Mouse (Mus musculus): Measurements from ENCODE around the gene Enc1. TPM values are rescaled to one million over a fixed set of nuclear protein-coding genes. Genes with fewer than 3 reads are reported as not detected.

Enc1 gene
- polyA plus RNA-seq, 1 experiment = 8.5 TPM

DNA sequence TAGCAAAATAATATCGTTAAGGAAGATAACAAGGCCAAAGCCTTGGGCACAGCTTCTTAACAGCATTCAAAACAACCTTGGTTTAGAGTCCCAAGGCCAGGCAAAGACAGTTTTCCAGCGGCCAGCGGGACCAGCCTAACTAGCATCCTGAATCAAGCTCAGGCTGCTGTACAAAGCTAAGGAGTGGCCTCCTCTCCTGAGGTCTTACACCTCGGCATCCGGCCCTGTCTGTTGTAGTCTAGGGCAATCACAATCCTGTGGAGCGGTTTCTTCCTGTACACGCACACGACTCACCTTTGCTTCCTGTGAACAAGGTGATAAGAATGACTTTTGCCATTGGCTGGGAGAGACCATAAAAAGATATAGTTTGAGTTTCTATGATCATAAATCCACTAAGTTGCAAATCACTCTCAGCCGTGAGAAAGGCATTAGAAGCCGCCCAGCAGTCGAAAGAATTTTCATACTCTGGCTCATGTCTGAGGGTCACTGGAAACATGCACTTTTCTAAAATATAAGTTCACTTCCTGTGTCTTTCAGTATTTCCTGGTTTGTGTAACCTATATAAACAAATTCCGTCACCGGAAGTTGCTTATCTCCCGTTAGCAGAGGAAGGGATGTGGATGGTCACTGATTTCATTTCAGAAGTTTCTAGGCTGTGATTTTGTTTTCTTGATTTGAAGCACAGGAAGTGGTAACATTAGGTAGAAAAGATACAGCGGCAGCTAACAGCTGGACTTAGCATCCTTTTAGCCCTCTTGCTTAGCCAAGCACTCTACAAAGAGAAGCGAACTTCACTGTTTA, 2.5 kb upstream of the Enc1 start:
- no peak for DNase-seq
- 46% methylated on average over 16 of the region's 16 CpGs for WGBS
- TF ChIP-seq POLR2A (IDR thresholded peaks at IDR 0.05; ENCODE audit: borderline replicate concordance, extremely low read depth, low read depth, low read length) (no peak), CTCF (IDR thresholded peaks at IDR 0.05; ENCODE audit: insufficient read depth, low read length) (no peak)
- H3K4me3 ChIP-seq (replicated peaks; ENCODE audit: extremely low read depth, low read depth, low read length) = no peak overlapping the region
- H3K4me1 ChIP-seq (ENCODE audit: control insufficient read depth, insufficient read depth, low read length) = peaks cover 10% of the 10 kb centered on the region

DNA sequence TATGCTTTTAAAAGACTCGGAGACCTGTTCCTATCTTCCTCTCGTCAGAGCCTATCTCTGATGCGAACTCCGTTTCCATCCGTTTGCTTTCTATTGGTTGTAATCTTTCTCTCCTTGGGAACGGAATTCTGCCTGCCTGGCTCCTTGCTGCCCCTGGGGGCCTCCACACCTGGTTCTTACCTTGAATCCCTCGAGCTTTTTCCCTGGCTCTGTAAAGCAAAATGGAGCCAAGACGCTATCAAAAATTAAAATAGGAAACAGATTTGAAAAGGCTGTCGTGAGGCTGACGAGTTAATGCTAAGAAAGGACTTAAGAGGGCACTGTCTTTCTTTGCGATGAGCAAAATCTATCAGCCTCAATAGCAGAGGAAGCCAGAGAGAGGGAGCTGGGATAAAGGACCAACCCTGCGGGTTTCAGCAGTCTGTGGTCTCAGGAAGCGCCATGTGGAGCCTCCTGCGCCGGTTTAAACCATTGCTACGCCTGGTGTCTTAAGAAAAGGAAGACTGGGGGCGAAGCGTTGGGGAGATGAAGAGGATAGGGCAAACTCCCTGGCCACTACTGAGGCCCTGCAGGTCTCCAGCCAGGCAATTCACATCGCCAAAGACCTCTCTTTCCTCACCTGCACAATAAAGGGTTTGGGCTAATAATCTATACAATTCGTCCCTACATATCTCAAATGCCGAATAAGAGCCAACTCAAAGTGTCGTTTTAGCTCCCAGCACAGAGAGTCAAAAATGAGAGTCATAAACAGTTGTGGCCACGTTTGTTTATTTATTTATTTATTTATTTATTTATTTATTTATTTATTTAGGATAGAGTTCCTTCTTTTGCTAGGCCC, 1.3 kb upstream of the Enc1 start:
- peaks cover 10% of the 10 kb centered on the region for H3K4me1 ChIP-seq (ENCODE audit: control insufficient read depth, insufficient read depth, low read length)
- 8% methylated on average over 23 of the region's 23 CpGs for WGBS
- peak; percentile 34 for DNase-seq
- TF ChIP-seq CTCF (IDR thresholded peaks at IDR 0.05; ENCODE audit: insufficient read depth, low read length) (peak; percentile 29; the same call in 1 of the 2 replicates), POLR2A (IDR thresholded peaks at IDR 0.05; ENCODE audit: borderline replicate concordance, extremely low read depth, low read depth, low read length) (no peak)
- H3K4me3 ChIP-seq (replicated peaks; ENCODE audit: extremely low read depth, low read depth, low read length) = no peak overlapping the region

DNA sequence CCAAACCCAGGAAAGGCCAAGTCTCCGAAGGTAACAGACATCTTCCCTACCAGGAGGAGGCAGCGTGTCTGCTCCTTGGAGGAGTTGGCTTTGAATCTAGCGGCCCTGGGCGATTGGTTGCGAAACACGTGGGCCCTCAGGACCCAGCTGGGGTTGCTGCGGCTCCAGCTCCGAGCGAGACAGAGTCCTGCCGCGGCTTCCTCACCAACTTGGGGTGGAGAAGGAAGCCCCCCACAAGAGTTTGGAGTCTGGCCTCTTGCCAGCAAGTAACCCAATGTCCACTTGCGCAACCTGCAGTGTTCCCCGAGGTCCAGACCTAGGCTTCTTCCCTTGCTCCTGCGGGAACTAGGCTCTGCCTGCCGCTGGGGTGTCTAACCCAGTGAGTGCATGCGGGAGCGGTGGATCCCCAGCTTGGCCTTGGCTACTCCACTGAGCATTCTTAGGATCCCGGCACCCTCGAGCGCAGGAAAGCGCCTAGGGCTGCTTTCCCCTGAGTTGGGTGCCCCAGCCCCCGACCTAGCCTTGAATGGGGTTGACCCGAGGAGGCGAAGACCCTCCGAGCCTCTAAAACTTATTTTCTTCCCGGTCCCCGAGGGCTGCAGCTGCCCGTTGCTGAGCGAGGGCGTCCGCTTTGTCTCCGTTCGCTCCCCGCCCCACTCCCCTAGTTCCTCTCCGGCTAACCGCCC, 483 bp upstream of the Enc1 start:
- Histone ChIP-seq H3K4me3 (replicated peaks; ENCODE audit: extremely low read depth, low read depth, low read length) (peak overlapping the region; percentile 88), H3K4me1 (ENCODE audit: control insufficient read depth, insufficient read depth, low read length) (peaks cover 12% of the 10 kb centered on the region)
- WGBS = under 1% methylated on average over 35 of the region's 36 CpGs
- TF ChIP-seq POLR2A (IDR thresholded peaks at IDR 0.05; ENCODE audit: borderline replicate concordance, extremely low read depth, low read depth, low read length) (peak; percentile 22; the same call in 1 of the 2 replicates), CTCF (IDR thresholded peaks at IDR 0.05; ENCODE audit: insufficient read depth, low read length) (peak; percentile 60)
- peak; percentile 74 for DNase-seq

DNA sequence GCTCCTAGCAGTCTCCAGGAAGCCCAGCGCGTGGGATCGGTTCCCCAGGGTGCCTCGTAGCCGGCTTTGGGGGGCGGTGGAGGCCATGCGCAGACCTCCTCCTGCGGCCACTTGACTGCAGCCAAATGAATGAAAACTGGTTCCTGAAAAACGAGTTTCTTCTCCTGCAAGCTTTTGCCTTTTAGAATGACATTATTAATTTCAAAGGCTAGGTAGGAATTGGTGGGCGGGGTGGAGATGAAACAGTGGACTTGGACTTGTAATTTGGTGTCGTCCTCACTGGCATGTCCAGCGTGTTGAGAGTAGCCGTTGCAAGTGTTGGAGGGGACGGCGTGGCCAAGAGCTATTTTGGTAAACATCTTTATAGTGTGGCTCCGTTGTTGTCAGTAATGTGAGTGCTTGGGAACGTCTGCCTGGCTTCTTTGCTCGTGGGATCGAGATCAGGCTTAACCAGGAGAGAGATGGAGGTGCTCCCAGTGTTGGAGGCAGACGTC, 929 bp downstream of the Enc1 start:
- 1% methylated on average over 20 of the region's 20 CpGs for WGBS
- TF ChIP-seq CTCF (IDR thresholded peaks at IDR 0.05; ENCODE audit: insufficient read depth, low read length) (no peak), POLR2A (IDR thresholded peaks at IDR 0.05; ENCODE audit: borderline replicate concordance, extremely low read depth, low read depth, low read length) (no peak)
- Histone ChIP-seq H3K4me3 (replicated peaks; ENCODE audit: extremely low read depth, low read depth, low read length) (peak overlapping the region; percentile 88), H3K4me1 (ENCODE audit: control insufficient read depth, insufficient read depth, low read length) (peaks cover 12% of the 10 kb centered on the region)
- no peak for DNase-seq

DNA sequence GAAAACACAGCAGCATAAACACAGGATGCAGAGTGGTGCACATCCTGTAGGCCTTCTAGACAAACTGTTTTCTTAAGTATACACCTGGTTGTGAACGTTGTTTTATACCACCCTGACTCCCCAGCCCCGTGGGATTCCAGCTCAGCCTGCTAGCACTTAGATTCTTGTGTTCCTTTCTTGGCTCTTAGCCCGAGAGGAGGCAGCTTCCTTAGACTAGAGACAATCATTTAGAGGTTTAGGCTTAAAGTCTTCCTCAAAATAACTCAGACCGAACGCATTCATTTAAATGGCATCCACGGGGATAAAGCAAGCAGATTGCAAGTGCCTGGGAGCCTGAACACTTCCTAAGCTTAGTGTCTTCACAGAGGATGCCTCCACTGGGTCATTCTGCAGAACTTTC, 1.8 kb downstream of the Enc1 start:
- DNase-seq = no peak
- no peak for TF ChIP-seq POLR2A (IDR thresholded peaks at IDR 0.05; ENCODE audit: borderline replicate concordance, extremely low read depth, low read depth, low read length)
- TF ChIP-seq CTCF (IDR thresholded peaks at IDR 0.05; ENCODE audit: insufficient read depth, low read length) = no peak
- H3K4me1 ChIP-seq (ENCODE audit: control insufficient read depth, insufficient read depth, low read length) = peaks cover 15% of the 10 kb centered on the region
- peak overlapping the region; percentile 53 for H3K4me3 ChIP-seq (replicated peaks; ENCODE audit: extremely low read depth, low read depth, low read length)
- 13% methylated on average over 6 of the region's 6 CpGs for WGBS

DNA sequence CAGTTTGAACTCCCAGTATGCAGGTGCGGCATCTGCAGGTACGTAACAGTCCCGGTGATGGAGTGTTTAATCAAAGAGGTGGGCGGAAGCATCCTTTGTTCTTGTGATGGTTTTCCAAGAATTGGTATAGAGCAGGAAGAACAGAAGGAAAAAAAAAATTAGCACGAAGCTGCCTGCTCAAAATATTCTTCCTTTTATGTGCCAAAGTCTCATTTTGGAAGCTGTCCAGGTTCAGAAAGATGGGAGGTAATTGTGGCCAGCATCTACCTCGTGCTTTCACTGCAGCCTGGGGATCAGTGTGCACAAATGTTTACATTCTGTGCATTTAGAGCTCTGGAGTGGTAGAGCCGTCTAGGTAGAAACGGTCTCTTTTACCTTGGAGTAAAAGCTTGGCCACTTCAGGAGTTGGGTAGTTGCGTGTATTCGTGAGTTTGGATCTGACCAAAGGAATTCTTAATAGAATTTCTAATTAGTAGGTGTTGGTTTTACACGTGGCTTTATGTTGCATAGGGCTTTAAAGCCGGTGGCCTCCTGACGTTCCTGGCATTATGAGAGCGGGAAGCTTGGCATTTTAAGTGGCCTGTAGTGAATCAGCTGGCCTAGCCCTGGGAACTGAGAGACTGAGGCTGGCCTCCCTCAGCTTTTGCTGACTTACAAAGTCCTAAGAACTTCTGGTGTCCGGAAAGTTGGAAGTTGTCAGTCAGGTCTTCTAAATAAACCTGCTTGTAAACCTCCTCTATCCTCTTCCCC, 3.2 kb downstream of the Enc1 start:
- Histone ChIP-seq H3K4me3 (replicated peaks; ENCODE audit: extremely low read depth, low read depth, low read length) (no peak overlapping the region), H3K4me1 (ENCODE audit: control insufficient read depth, insufficient read depth, low read length) (peaks cover 27% of the 10 kb centered on the region)
- DNase-seq = no peak
- 53% methylated on average over 15 of the region's 15 CpGs for WGBS
- TF ChIP-seq CTCF (IDR thresholded peaks at IDR 0.05; ENCODE audit: insufficient read depth, low read length) = no peak
- TF ChIP-seq POLR2A (IDR thresholded peaks at IDR 0.05; ENCODE audit: borderline replicate concordance, extremely low read depth, low read depth, low read length) = no peak

DNA sequence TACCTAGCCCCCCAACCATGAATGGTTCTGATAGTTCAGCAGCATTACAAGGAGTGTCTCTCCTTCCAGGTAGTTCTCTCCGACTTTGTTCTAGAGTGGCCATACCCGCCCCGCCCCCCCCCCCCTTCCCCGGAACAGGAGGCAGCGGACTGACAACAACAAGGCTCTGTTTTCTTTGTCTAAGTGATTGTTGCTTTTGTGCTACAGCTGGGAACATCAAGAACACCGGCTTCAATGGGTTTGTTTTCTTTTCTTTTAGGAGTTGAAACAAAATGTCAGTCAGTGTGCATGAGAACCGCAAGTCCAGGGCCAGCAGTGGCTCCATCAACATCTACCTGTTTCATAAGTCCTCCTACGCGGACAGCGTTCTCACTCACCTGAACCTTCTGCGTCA, 3.8 kb downstream of the Enc1 start:
- TF ChIP-seq POLR2A (IDR thresholded peaks at IDR 0.05; ENCODE audit: borderline replicate concordance, extremely low read depth, low read depth, low read length) (no peak), CTCF (IDR thresholded peaks at IDR 0.05; ENCODE audit: insufficient read depth, low read length) (no peak)
- DNase-seq = no peak
- Histone ChIP-seq H3K4me3 (replicated peaks; ENCODE audit: extremely low read depth, low read depth, low read length) (no peak overlapping the region), H3K4me1 (ENCODE audit: control insufficient read depth, insufficient read depth, low read length) (peaks cover 26% of the 10 kb centered on the region)
- 72% methylated on average over 11 of the region's 11 CpGs for WGBS

DNA sequence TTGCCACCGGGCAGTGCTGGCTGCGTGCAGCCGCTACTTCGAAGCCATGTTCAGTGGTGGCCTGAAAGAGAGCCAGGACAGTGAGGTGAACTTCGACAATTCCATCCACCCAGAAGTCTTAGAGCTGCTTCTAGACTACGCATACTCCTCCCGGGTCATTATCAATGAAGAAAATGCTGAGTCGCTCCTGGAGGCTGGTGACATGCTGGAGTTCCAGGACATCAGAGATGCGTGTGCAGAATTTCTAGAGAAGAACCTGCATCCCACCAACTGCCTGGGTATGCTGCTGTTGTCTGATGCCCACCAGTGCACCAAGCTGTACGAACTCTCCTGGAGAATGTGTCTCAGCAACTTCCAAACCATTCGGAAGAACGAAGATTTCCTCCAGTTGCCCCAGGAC, 4.3 kb downstream of the Enc1 start:
- H3K4me3 ChIP-seq (replicated peaks; ENCODE audit: extremely low read depth, low read depth, low read length) = no peak overlapping the region
- peaks cover 26% of the 10 kb centered on the region for H3K4me1 ChIP-seq (ENCODE audit: control insufficient read depth, insufficient read depth, low read length)
- no peak for DNase-seq
- WGBS = 88% methylated on average over 12 of the region's 12 CpGs
- TF ChIP-seq POLR2A (IDR thresholded peaks at IDR 0.05; ENCODE audit: borderline replicate concordance, extremely low read depth, low read depth, low read length) = no peak
- no peak for TF ChIP-seq CTCF (IDR thresholded peaks at IDR 0.05; ENCODE audit: insufficient read depth, low read length)

Measured in lung, adult 2 months (tissue).